Mouse (Mus musculus) forebrain, embryonic 16.5 days (tissue): ENCODE results near the gene Pknox2. TPM values are rescaled to one million over a fixed set of nuclear protein-coding genes. Genes with fewer than 3 reads are reported as not detected.

Experiments used
- ATAC-seq: fragments of 200-750 bp; cut with Nextera tagmentation; 2 replicates; pipeline ENCODE4 v1.8.0; 2017; ENCODE audit warnings: mild to moderate bottlenecking, moderate library complexity
- H3K27ac ChIP-seq: fragments of 300-500 bp; sonication (generic); 2 replicates; pipeline ENCODE4 v1.5.1; 2014; ENCODE audit warnings: low read length, control low read depth
- H3K27me3 ChIP-seq: fragments of 300-500 bp; sonication (generic); replicated peaks from 2 replicates; pipeline ENCODE4 v1.6.1; 2014; ENCODE audit warnings: low read length; ENCODE audit not compliant: control insufficient read depth, insufficient read depth
- H3K36me3 ChIP-seq: fragments of 300-500 bp; sonication (generic); 2 replicates; pipeline ENCODE4 v1.6.1; 2014; ENCODE audit not compliant: control insufficient read depth, insufficient read depth
- H3K4me1 ChIP-seq: fragments of 300-500 bp; sonication (generic); replicated peaks from 2 replicates; pipeline ENCODE4 v1.6.1; 2014; ENCODE audit warnings: low read length; ENCODE audit not compliant: control insufficient read depth, insufficient read depth
- H3K4me2 ChIP-seq: fragments of 300-500 bp; sonication (generic); 2 replicates; pipeline ENCODE4 v1.6.1; 2014; ENCODE audit warnings: mild to moderate bottlenecking, low read length, control low read depth
- H3K4me3 ChIP-seq: fragments of 300-500 bp; sonication (generic); replicated peaks from 2 replicates; pipeline ENCODE4 v1.5.1; 2014; ENCODE audit warnings: mild to moderate bottlenecking, low read length, control low read depth
- H3K9ac ChIP-seq: fragments of 300-500 bp; sonication (generic); replicated peaks from 2 replicates; pipeline ENCODE4 v1.6.1; 2014; ENCODE audit warnings: low read depth, low read length, control low read depth
- H3K9me3 ChIP-seq: fragments of 300-500 bp; sonication (generic); 2 replicates; pipeline ENCODE4 v1.6.1; 2016; ENCODE audit warnings: low read length; ENCODE audit not compliant: control insufficient read depth
- WGBS: fragments of 180-500 bp; shearing (Covaris S2); extraction: QIAGEN DNeasy Blood & Tissue Kit; methylation state at CpG from one replicate; pipeline ENCODE4 v1.1.7; 2014; 5-methylcytosine and 5-hydroxymethylcytosine counted together
- polyA plus RNA-seq: library from polyadenylated mRNA; unstranded; fragments of >200 nt; fragmentation: Nextera tagmentation; extraction: Ambion mirVana; gene quantifications from 2 replicates; pipeline ENCODE4 v1.2.1, GENCODE M21; 2015

Pknox2 gene
- polyA plus RNA-seq, 1 experiment from 2014 or later, result 26.9 TPM

GRCm38 (mm10) chr9:37094230-37094990 lies 52.8 kb downstream of the Pknox2 start:
- Histone ChIP-seq H3K4me1 (peaks cover 7% of the 10 kb centered on the region; the same call in 1 of the 2 replicates), H3K9ac (no peak overlapping the region), H3K36me3 (no peaks in the 10 kb centered on the region), H3K4me3 (no peak overlapping the region), H3K27ac (no peak overlapping the region), H3K4me2 (no peak overlapping the region), H3K9me3 (no peaks in the 10 kb centered on the region), H3K27me3 (no peaks in the 10 kb centered on the region)
- 41% methylated on average over 11 of the region's 11 CpGs for WGBS
- ATAC-seq, result no peak

GRCm38 (mm10) chr9:37093086-37093485 lies 54.1 kb downstream of the Pknox2 start:
- Histone ChIP-seq H3K36me3 (no peaks in the 10 kb centered on the region), H3K27me3 (no peaks in the 10 kb centered on the region), H3K4me3 (no peak overlapping the region), H3K27ac (no peak overlapping the region), H3K9ac (no peak overlapping the region), H3K9me3 (no peaks in the 10 kb centered on the region), H3K4me1 (peaks cover 7% of the 10 kb centered on the region; the same call in 1 of the 2 replicates), H3K4me2 (no peak overlapping the region)
- no peak for ATAC-seq
- 17% methylated on average over 5 of the region's 5 CpGs for WGBS

GRCm38 (mm10) chr9:37089894-37090652 lies 57.1 kb downstream of the Pknox2 start:
- Histone ChIP-seq H3K9ac (no peak overlapping the region), H3K27me3 (no peaks in the 10 kb centered on the region), H3K4me3 (no peak overlapping the region), H3K4me2 (no peak overlapping the region), H3K27ac (no peak overlapping the region), H3K9me3 (no peaks in the 10 kb centered on the region), H3K36me3 (no peaks in the 10 kb centered on the region), H3K4me1 (peaks cover 10% of the 10 kb centered on the region)
- WGBS, result 21% methylated on average over 6 of the region's 6 CpGs
- peak; percentile 47; the same call in 1 of the 2 replicates for ATAC-seq

- Histone ChIP-seq H3K27ac (no peak overlapping the region), H3K9me3 (no peaks in the 10 kb centered on the region), H3K27me3 (no peaks in the 10 kb centered on the region), H3K4me3 (no peak overlapping the region), H3K4me1 (peaks cover 7% of the 10 kb centered on the region), H3K9ac (no peak overlapping the region), H3K4me2 (no peak overlapping the region), H3K36me3 (no peaks in the 10 kb centered on the region)
- 33% methylated on average over 2 of the region's 2 CpGs for WGBS
- peak; percentile 42; the same call in 1 of the 2 replicates for ATAC-seq
Observed at GRCm38 (mm10) chr9:37085370-37085769, 61.8 kb downstream of the Pknox2 start.

GRCm38 (mm10) chr9:37082246-37082645 lies 65.0 kb downstream of the Pknox2 start:
- Histone ChIP-seq H3K27ac (no peak overlapping the region), H3K9me3 (no peaks in the 10 kb centered on the region), H3K4me1 (peaks cover 10% of the 10 kb centered on the region), H3K27me3 (no peaks in the 10 kb centered on the region), H3K36me3 (no peaks in the 10 kb centered on the region), H3K4me3 (no peak overlapping the region), H3K4me2 (no peak overlapping the region), H3K9ac (no peak overlapping the region)
- WGBS, result 93% methylated on average over 10 of the region's 10 CpGs
- ATAC-seq, result no peak

GRCm38 (mm10) chr9:37080309-37080708 lies 66.9 kb downstream of the Pknox2 start:
- no peak overlapping the region for H3K9ac ChIP-seq
- WGBS, result 90% methylated on average over 6 of the region's 6 CpGs

GRCm38 (mm10) chr9:37077063-37077418 lies 70.2 kb downstream of the Pknox2 start:
- Histone ChIP-seq H3K4me1 (peaks cover 20% of the 10 kb centered on the region), H3K27me3 (no peaks in the 10 kb centered on the region), H3K27ac (peak overlapping the region; percentile 84), H3K9ac (peak overlapping the region; percentile 56), H3K36me3 (no peaks in the 10 kb centered on the region), H3K4me2 (peak overlapping the region; percentile 52), H3K9me3 (no peaks in the 10 kb centered on the region), H3K4me3 (no peak overlapping the region)
- WGBS, result 18% methylated on average over 2 of the region's 2 CpGs
- peak; percentile 53 for ATAC-seq

More at GRCm38 (mm10) chr9:37080309-37080708, 66.9 kb downstream of the Pknox2 start:
- no peak overlapping the region for H3K4me3 ChIP-seq
- H3K36me3 ChIP-seq, result no peaks in the 10 kb centered on the region
- H3K27ac ChIP-seq, result no peak overlapping the region
- no peaks in the 10 kb centered on the region for H3K9me3 ChIP-seq
- no peak for ATAC-seq
- H3K4me1 ChIP-seq, result peaks cover 24% of the 10 kb centered on the region
- no peak overlapping the region for H3K4me2 ChIP-seq
- H3K27me3 ChIP-seq, result no peaks in the 10 kb centered on the region

- 2% methylated on average over 15 of the region's 15 CpGs for WGBS
Observed at GRCm38 (mm10) chr9:37076386-37077062, 70.7 kb downstream of the Pknox2 start.

GRCm38 (mm10) chr9:37075903-37076302 lies 71.3 kb downstream of the Pknox2 start:
- H3K9ac ChIP-seq, result no peak overlapping the region
- H3K27me3 ChIP-seq, result no peaks in the 10 kb centered on the region
- H3K4me1 ChIP-seq, result peaks cover 20% of the 10 kb centered on the region
- no peaks in the 10 kb centered on the region for H3K9me3 ChIP-seq
- no peak for ATAC-seq
- peak overlapping the region; percentile 84; the same call in 1 of the 2 replicates for H3K27ac ChIP-seq
- no peak overlapping the region for H3K4me3 ChIP-seq
- H3K4me2 ChIP-seq, result no peak overlapping the region; the same call in 1 of the 2 replicates
- 42% methylated on average over 4 of the region's 4 CpGs for WGBS
- H3K36me3 ChIP-seq, result no peaks in the 10 kb centered on the region

More at GRCm38 (mm10) chr9:37076386-37077062, 70.7 kb downstream of the Pknox2 start:
- Histone ChIP-seq H3K4me2 (peak overlapping the region; percentile 52), H3K27me3 (no peaks in the 10 kb centered on the region), H3K4me1 (peaks cover 20% of the 10 kb centered on the region), H3K4me3 (peak overlapping the region; percentile 7; the same call in 1 of the 2 replicates), H3K9ac (peak overlapping the region; percentile 56), H3K9me3 (no peaks in the 10 kb centered on the region), H3K27ac (peak overlapping the region; percentile 84), H3K36me3 (no peaks in the 10 kb centered on the region)
- ATAC-seq, result peak; percentile 86
